Mouse (Mus musculus) G1E (cell line): ENCODE results near the gene Dnase2a.

ENCODE experiments used
- CTCF ChIP-seq: IDR thresholded peaks from 2 replicates; pipeline ENCODE4 v1.5.1; 2012; ENCODE audit warnings: low read depth, low read length, inconsistent platforms, mixed read lengths
- GATA1 ChIP-seq: IDR thresholded peaks from 2 replicates; pipeline ENCODE4 v1.6.1; 2012; ENCODE audit warnings: borderline replicate concordance, low read length, inconsistent platforms, mixed read lengths
- POLR2AphosphoS5 ChIP-seq: IDR thresholded peaks from 2 replicates; pipeline ENCODE4 v1.6.1; 2012; ENCODE audit warnings: low read depth, low read length, inconsistent platforms; ENCODE audit not compliant: insufficient replicate concordance
- TAL1 ChIP-seq: conservative IDR thresholded peaks from 2 replicates; pipeline ENCODE4 v1.6.1; 2012; ENCODE audit warnings: low read depth, low read length, inconsistent platforms, mixed read lengths

GRCm38 (mm10) chr8:84963952-84964351 lies 55.6 kb downstream of the Dnase2a start:
- TF ChIP-seq CTCF (no peak), GATA1 (no peak), TAL1 (no peak), POLR2AphosphoS5 (no peak)
